Mouse (Mus musculus) lung, adult 2 months (tissue): ENCODE measurements around the gene Cavin3.

Experiments
- CTCF ChIP-seq: fragments of 200-500 bp; IDR thresholded peaks from 2 replicates; pipeline ENCODE4 v1.5.1; 2011; ENCODE audit warnings: mild to moderate bottlenecking, low read length, control low read depth; ENCODE audit not compliant: insufficient read depth
- POLR2A ChIP-seq: fragments of 200-500 bp; IDR thresholded peaks from 2 replicates; pipeline ENCODE4 v1.6.1; 2011; ENCODE audit warnings: low read depth, mild to moderate bottlenecking, control low read depth, low read length, borderline replicate concordance; ENCODE audit errors: extremely low read depth

DNA sequence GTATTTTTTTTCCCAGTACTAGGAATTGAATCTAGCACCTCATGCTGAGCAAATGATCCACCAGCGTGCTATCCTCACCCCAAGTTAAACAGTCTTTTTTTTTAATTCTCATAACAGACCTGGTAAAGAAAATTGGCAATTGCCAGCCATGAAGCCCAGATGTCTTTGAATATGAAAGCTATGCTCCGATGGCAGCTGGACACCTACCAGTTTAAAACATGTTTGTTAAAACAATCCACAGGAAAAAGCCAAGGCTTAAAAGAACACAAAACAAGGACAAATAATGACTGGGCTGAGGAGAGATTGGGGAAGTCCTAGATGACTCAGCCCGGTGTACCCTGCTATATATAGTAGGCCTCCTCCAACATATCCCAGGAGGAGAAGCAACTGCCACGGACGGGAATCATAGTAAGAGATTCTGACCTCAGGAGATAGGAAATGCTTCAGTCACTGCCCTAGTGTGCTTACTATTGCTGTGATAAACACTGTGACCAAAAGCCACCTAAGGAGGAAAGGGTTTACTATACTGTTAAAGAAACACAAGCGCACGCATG lies 6.6 kb downstream of the Cavin3 start:
- no peak for TF ChIP-seq POLR2A
- no peak for TF ChIP-seq CTCF
